Mouse (Mus musculus) CH12.LX (cell line): Measurements from ENCODE around the gene Trhr2. TPM values are rescaled to one million over a fixed set of nuclear protein-coding genes. Genes with fewer than 3 reads are reported as not detected.

ENCODE experiments used
- DNase-seq: peaks from one replicate; pipeline ENCODE4 v3.0.0-alpha.2; 2013; ENCODE audit errors: extremely low read depth
- H3K27ac ChIP-seq: 2 replicates; pipeline ENCODE4 v1.5.1; 2012; ENCODE audit warnings: low read depth, mild to moderate bottlenecking, control low read depth, moderate library complexity; ENCODE audit not compliant: insufficient read depth
- H3K27me3 ChIP-seq: replicated peaks from 2 replicates; pipeline ENCODE3; 2012; ENCODE audit warnings: inconsistent platforms
- H3K36me3 ChIP-seq, 2 experiments: replicated peaks in 1 of 2; 2 replicates each; pipeline versions ENCODE3 to v1.6.1; 2012; ENCODE audit warnings: inconsistent platforms in 1 of 2, low read length in 1 of 2, mild to moderate bottlenecking in 1 of 2, mixed read lengths in 1 of 2, moderate library complexity in 1 of 2; ENCODE audit not compliant: control insufficient read depth in 1 of 2, insufficient read depth in 1 of 2
- H3K4me1 ChIP-seq, 2 experiments: 2 replicates each; pipeline ENCODE4 v1.6.1; 2012; ENCODE audit warnings: inconsistent platforms in 1 of 2, moderate library complexity in 1 of 2; ENCODE audit not compliant: insufficient read depth in 2 of 2, control insufficient read depth in 1 of 2
- H3K4me2 ChIP-seq: 2 replicates; pipeline ENCODE4 v1.6.1; 2012; ENCODE audit warnings: low read depth, mild to moderate bottlenecking, control low read depth; ENCODE audit not compliant: poor library complexity, insufficient read depth, severe bottlenecking
- H3K4me3 ChIP-seq, 3 experiments: fragments of 150-350 bp in 1 of 3; sonication (generic) in 1 of 3; replicated peaks in 1 of 3; 2 replicates each; pipeline versions ENCODE3 to v1.5.1; 2011 to 2012; ENCODE audit warnings: low read depth in 2 of 3, low read length in 2 of 3, mild to moderate bottlenecking in 2 of 3, moderate library complexity in 2 of 3, control low read depth in 1 of 3, improper control_type of control experiment in 1 of 3, inconsistent platforms in 1 of 3, mixed read lengths in 1 of 3; ENCODE audit not compliant: poor library complexity in 1 of 3
- H3K79me2 ChIP-seq: replicated peaks from 2 replicates; pipeline ENCODE4 v1.6.1; 2012; ENCODE audit warnings: mild to moderate bottlenecking, moderate library complexity; ENCODE audit not compliant: control insufficient read depth, poor library complexity, insufficient read depth, severe bottlenecking; ENCODE audit errors: extremely low read depth
- H3K9ac ChIP-seq: 2 replicates; pipeline ENCODE4 v1.6.1; 2012; ENCODE audit warnings: low read depth, mild to moderate bottlenecking, control low read depth, moderate library complexity; ENCODE audit not compliant: insufficient read depth
- H3K9me3 ChIP-seq: replicated peaks from 2 replicates; pipeline ENCODE3; 2012; ENCODE audit warnings: low read length, inconsistent platforms, mixed read lengths
- BHLHE40 ChIP-seq: IDR thresholded peaks from 2 replicates; pipeline ENCODE4 v1.6.1; 2011; ENCODE audit warnings: mild to moderate bottlenecking, low read depth, low read length, improper control_type of control experiment
- CHD2 ChIP-seq: IDR thresholded peaks from 2 replicates; pipeline ENCODE4 v1.6.1; 2011; ENCODE audit warnings: low read length, improper control_type of control experiment
- CTCF ChIP-seq, 2 experiments: IDR thresholded peaks in 1 of 2; conservative IDR thresholded peaks in 1 of 2; 2 replicates each; pipeline ENCODE4 v1.5.1; 2011 to 2012; ENCODE audit warnings: low read depth in 2 of 2, low read length in 2 of 2, improper control_type of control experiment in 1 of 2, inconsistent platforms in 1 of 2, mild to moderate bottlenecking in 1 of 2, moderate library complexity in 1 of 2
- E2F4 ChIP-seq: IDR thresholded peaks from 2 replicates; pipeline ENCODE4 v1.6.1; 2011; ENCODE audit warnings: low read depth, low read length, improper control_type of control experiment; ENCODE audit not compliant: insufficient replicate concordance
- ELF1 ChIP-seq: IDR thresholded peaks from 2 replicates; pipeline ENCODE4 v1.6.1; 2014; ENCODE audit warnings: low read depth, mild to moderate bottlenecking, inconsistent platforms, low read length, improper control_type of control experiment
- EP300 ChIP-seq: IDR thresholded peaks from 2 replicates; pipeline ENCODE4 v1.6.1; 2011; ENCODE audit warnings: low read length, improper control_type of control experiment
- ETS1 ChIP-seq: conservative IDR thresholded peaks from 2 replicates; pipeline ENCODE4 v1.6.1; 2012; ENCODE audit warnings: low read depth, mild to moderate bottlenecking, inconsistent platforms, low read length, improper control_type of control experiment, moderate library complexity
- HCFC1 ChIP-seq: IDR thresholded peaks from 2 replicates; pipeline ENCODE4 v1.6.1; 2012; ENCODE audit warnings: low read depth, mild to moderate bottlenecking, inconsistent platforms, low read length, improper control_type of control experiment
- IRF4 ChIP-seq: IDR thresholded peaks from 2 replicates; pipeline ENCODE4 v1.6.1; 2014; ENCODE audit warnings: low read depth, mild to moderate bottlenecking, inconsistent platforms, low read length, improper control_type of control experiment
- JUND ChIP-seq: conservative IDR thresholded peaks from 2 replicates; pipeline ENCODE4 v1.6.1; 2011; ENCODE audit warnings: low read depth, low read length, improper control_type of control experiment
- KAT2A ChIP-seq: IDR thresholded peaks from 2 replicates; pipeline ENCODE4 v1.6.1; 2012; ENCODE audit warnings: low read length, improper control_type of control experiment, inconsistent platforms; ENCODE audit not compliant: insufficient replicate concordance
- MAFK ChIP-seq: IDR thresholded peaks from 2 replicates; pipeline ENCODE4 v1.6.1; 2011; ENCODE audit warnings: low read length, improper control_type of control experiment; ENCODE audit not compliant: insufficient replicate concordance
- MAX ChIP-seq: IDR thresholded peaks from 2 replicates; pipeline ENCODE4 v1.6.1; 2011; ENCODE audit warnings: low read length, improper control_type of control experiment
- MAZ ChIP-seq: IDR thresholded peaks from 2 replicates; pipeline ENCODE4 v1.6.1; 2012; ENCODE audit warnings: low read depth, mild to moderate bottlenecking, inconsistent platforms, low read length, improper control_type of control experiment, moderate library complexity
- MEF2A ChIP-seq: IDR thresholded peaks from 2 replicates; pipeline ENCODE4 v1.6.1; 2014; ENCODE audit warnings: low read depth, mild to moderate bottlenecking, inconsistent platforms, low read length, improper control_type of control experiment, borderline replicate concordance
- MXI1 ChIP-seq: IDR thresholded peaks from 2 replicates; pipeline ENCODE4 v1.6.1; 2011; ENCODE audit warnings: mild to moderate bottlenecking, low read depth, low read length, improper control_type of control experiment
- MYC ChIP-seq: IDR thresholded peaks from 2 replicates; pipeline ENCODE4 v1.6.1; 2011; ENCODE audit warnings: low read depth, mild to moderate bottlenecking, improper control_type of control experiment, low read length
- NELFE ChIP-seq: IDR thresholded peaks from 2 replicates; pipeline ENCODE4 v1.6.1; 2011; ENCODE audit warnings: low read depth, low read length, improper control_type of control experiment
- NRF1 ChIP-seq: IDR thresholded peaks from 2 replicates; pipeline ENCODE4 v1.6.1; 2014; ENCODE audit warnings: low read depth, mild to moderate bottlenecking, inconsistent platforms, low read length, improper control_type of control experiment, moderate library complexity
- PAX5 ChIP-seq: IDR thresholded peaks from 2 replicates; pipeline ENCODE4 v1.6.1; 2012; ENCODE audit warnings: low read length, inconsistent platforms, mixed read lengths
- POLR2A ChIP-seq: IDR thresholded peaks from 2 replicates; pipeline ENCODE4 v1.6.1; 2011; ENCODE audit warnings: low read depth, mild to moderate bottlenecking, improper control_type of control experiment, low read length
- POLR2AphosphoS2 ChIP-seq: IDR thresholded peaks from 2 replicates; pipeline ENCODE4 v1.6.1; 2011; ENCODE audit warnings: low read depth, low read length, improper control_type of control experiment
- RCOR1 ChIP-seq: conservative IDR thresholded peaks from 2 replicates; pipeline ENCODE4 v1.6.1; 2012; ENCODE audit warnings: low read depth, mild to moderate bottlenecking, inconsistent platforms, low read length, improper control_type of control experiment
- SIN3A ChIP-seq: IDR thresholded peaks from 2 replicates; pipeline ENCODE4 v1.6.1; 2012; ENCODE audit warnings: low read length, improper control_type of control experiment, inconsistent platforms
- SMC3 ChIP-seq: IDR thresholded peaks from 2 replicates; pipeline ENCODE4 v1.6.1; 2011; ENCODE audit warnings: low read depth, low read length, improper control_type of control experiment
- TBP ChIP-seq: conservative IDR thresholded peaks from 2 replicates; pipeline ENCODE4 v1.6.1; 2011; ENCODE audit warnings: low read depth, low read length, improper control_type of control experiment
- TCF12 ChIP-seq: IDR thresholded peaks from 2 replicates; pipeline ENCODE4 v1.6.1; 2014; ENCODE audit warnings: low read depth, mild to moderate bottlenecking, inconsistent platforms, low read length, improper control_type of control experiment
- ZKSCAN1 ChIP-seq: IDR thresholded peaks from 2 replicates; pipeline ENCODE4 v1.6.1; 2012; ENCODE audit warnings: low read depth, inconsistent platforms, low read length, improper control_type of control experiment, borderline replicate concordance
- ZMIZ1 ChIP-seq: IDR thresholded peaks from 2 replicates; pipeline ENCODE4 v1.6.1; 2012; ENCODE audit warnings: low read depth, mild to moderate bottlenecking, inconsistent platforms, low read length, improper control_type of control experiment
- ZNF384 ChIP-seq: IDR thresholded peaks from 2 replicates; pipeline ENCODE4 v1.6.1; 2012; ENCODE audit warnings: low read depth, low read length, improper control_type of control experiment, inconsistent platforms
- dilution Hi-C: fragments of 300-500 bp; cut with MboI; formaldehyde crosslinking; loops from 2 replicates; pipeline ENCODE4 v1.14.3; 2020; ENCODE audit warnings: low sequenced_read_pairs; ENCODE audit not compliant: extremely low pct_unique_long_range_greater_than_20kb, extremely low pct_ligation_motif_present
- in situ Hi-C: fragments of 300-500 bp; cut with MboI; formaldehyde crosslinking; loops from 3 replicates; pipeline ENCODE4 v1.14.3; 2019; ENCODE audit warnings: low sequenced_read_pairs, low pct_ligation_motif_present, low pct_unique_long_range_greater_than_20kb, mixed read lengths
- polyA plus RNA-seq: library from polyadenylated mRNA; unstranded; fragments of >175 nt; gene quantifications from 2 replicates; pipeline ENCODE4 v1.2.1, GENCODE M21; 2012; ENCODE audit warnings: low read depth; ENCODE audit not compliant: insufficient read length
- total RNA-seq, 2 experiments: library from RNA; depleted of rRNA; stranded (reverse); fragments of 300-350 nt in 1 of 2; fragments of >200 nt in 1 of 2; gene quantifications; 2 replicates each; pipeline ENCODE4 v1.2.3; 2012 to 2014

Gene Trhr2
- total and polyA plus RNA-seq, 3 experiments: 0.25 to 0.51 TPM; not detected in 1

DNA sequence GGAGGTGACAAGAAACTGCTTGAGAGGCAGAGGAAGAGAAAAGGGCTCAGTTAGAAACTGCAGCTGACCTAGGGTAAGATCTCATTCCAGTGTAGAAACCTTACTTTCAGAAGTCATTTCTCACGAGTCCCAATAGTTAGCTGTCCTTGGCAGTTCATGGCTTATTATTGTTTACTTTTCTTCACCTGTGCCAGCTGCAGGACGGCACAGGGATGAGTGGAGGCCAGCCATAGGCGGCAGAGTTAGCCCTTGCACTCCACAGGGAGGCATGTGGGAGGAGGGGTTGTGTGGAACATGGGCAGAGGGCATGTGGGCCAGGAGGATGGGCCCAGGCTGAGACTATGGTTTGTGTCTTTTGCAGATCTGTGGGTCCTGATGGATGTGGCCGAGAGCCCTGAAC, 22.5 kb upstream of the Trhr2 start:
- Histone ChIP-seq H3K9ac (no peak overlapping the region), H3K4me2 (no peak overlapping the region), H3K79me2 (peaks cover 48% of the 10 kb centered on the region), H3K27me3 (no peaks in the 10 kb centered on the region), H3K27ac (no peak overlapping the region), H3K4me1 (peaks cover 5 to 6% of the 10 kb centered on the region in 2 experiments), H3K4me3 (no peak overlapping the region), H3K36me3 (peaks cover 69 to 90% of the 10 kb centered on the region in 2 experiments), H3K9me3 (no peaks in the 10 kb centered on the region)
- in situ Hi-C loops: no loop called here
- no peak for DNase-seq
- dilution Hi-C loops: no loop called here
- no peak for TF ChIP-seq ETS1
- TF ChIP-seq CHD2: no peak
- TF ChIP-seq MAZ: no peak
- TF ChIP-seq MXI1: no peak
- no peak for TF ChIP-seq RCOR1
- TF ChIP-seq, all 38 proteins: peak for 0

DNA sequence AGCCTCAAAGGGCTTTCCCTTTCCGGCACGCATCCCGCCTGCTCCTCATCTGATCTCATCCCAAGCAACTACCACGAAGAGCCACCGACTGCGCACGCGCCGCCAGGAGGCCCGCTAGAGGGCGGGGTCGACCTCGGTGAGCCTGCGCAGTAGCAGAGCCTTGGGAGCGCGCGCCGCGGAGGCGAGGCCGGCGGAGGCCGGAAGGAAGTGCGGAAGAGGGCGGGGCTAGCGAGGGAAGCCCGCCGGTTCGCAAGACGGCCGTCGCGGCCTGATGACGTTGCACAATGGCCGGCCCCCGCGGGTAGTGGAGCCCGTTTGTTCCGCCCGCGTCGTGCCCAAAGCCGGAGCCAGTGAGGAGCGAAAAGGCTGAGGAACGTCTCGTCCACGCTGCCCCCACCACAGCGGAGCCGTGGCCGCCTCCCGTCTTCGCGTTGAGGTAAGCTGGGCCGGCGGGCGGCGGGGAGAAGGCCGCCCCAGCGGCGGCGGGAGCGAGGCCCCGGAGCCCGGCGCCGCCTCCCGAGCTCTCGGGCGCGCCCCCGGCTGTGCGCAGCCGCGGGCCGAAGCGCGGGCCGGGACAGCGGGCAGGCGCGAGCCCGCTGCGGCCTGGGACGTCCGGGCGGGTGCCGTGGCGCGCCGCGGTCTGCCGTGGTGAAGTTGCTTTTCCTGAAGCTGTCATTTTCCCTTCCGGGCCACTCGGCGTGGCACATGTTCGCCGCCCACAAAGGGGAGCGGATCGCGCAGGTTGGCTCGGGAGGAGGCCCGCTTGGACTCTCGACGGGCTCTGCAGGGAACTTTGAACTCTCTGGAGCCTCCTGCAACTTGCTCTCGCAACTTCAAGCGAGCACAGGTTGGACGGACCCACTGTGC, 16.1 kb upstream of the Trhr2 start, which contains the start of gene Zc3h18:
Zc3h18 (plus strand) TSS at position 245 of the 867 bp plus-strand sequence.
- Histone ChIP-seq H3K79me2 (peaks cover 45% of the 10 kb centered on the region), H3K27me3 (no peaks in the 10 kb centered on the region), H3K36me3 (peaks cover 21 to 49% of the 10 kb centered on the region in 2 experiments), H3K27ac (peak within 1 kb of the TSS; percentile 82), H3K9ac (peak within 1 kb of the TSS; percentile 82), H3K4me2 (peak within 1 kb of the TSS; percentile 96), H3K4me3 (peak within 1 kb of the TSS; percentile 78 to 83 (median 79)), H3K9me3 (no peaks in the 10 kb centered on the region), H3K4me1 (peaks cover 17 to 47% of the 10 kb centered on the region in 2 experiments)
- dilution Hi-C loops (no loop called here), in situ Hi-C loops (no loop called here)
- DNase-seq: peak; percentile 97
- TF ChIP-seq EP300 (no peak), MAFK (no peak), CTCF (conservative IDR thresholded peaks at IDR 0.05 in 1 of 2, IDR thresholded peaks at IDR 0.05 in 1 of 2; ENCODE audit: low read depth in 2 of 2, low read length in 2 of 2) (no peak), POLR2AphosphoS2 (peak; percentile 35; the same call in 1 of the 2 replicates), NELFE (peak; percentile 81), MYC (no peak; the same call in 1 of the 2 replicates), ELF1 (peak; percentile 95), MAZ (0 out of 2 replicates have a peak, but pooled peaks have one; percentile 30), POLR2A (peak; percentile 93), RCOR1 (no peak), PAX5 (no peak), BHLHE40 (0 out of 2 replicates have a peak, but pooled peaks have one; percentile 35), KAT2A (peak; percentile 74; the same call in 1 of the 2 replicates), IRF4 (peak; percentile 39), JUND (no peak), MXI1 (no peak; the same call in 1 of the 2 replicates), MEF2A (peak; percentile 53; the same call in 1 of the 2 replicates), TCF12 (peak; percentile 67), ZKSCAN1 (no peak), CHD2 (no peak), E2F4 (peak; percentile 80; the same call in 1 of the 2 replicates), HCFC1 (peak; percentile 92), MAX (peak; percentile 16; the same call in 1 of the 2 replicates), SIN3A (peak; percentile 53; the same call in 1 of the 2 replicates), TBP (0 out of 2 replicates have a peak, but pooled peaks have one; percentile 14), NRF1 (peak; percentile 94), SMC3 (no peak), ZMIZ1 (no peak; the same call in 1 of the 2 replicates), ZNF384 (no peak)
